Mouse (Mus musculus): ENCODE results near the gene Fmnl2.

DNA sequence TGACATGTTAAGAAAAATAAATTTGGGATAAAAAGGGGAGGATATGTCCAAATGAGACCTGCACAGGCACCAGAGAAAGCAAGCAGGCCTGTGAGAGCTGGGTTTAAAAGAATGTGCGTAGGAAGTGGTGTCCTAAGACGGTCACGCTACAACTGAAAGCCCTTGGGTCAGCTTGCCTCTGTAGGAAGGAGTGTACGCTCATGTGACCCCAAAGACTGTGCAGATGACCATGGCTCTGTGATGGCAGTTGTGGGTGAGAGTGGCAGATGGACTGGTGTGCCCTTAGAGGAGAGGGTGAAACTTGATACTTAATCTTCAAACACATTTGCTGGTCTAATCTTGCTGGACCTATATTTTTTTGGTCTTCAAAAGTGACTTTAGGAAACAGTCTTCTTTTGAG, 92.6 kb downstream of the Fmnl2 start:
- TF ChIP-seq POLR2A (IDR thresholded peaks at IDR 0.05; ENCODE audit: low read depth, low read length) (no peak), CTCF (conservative IDR thresholded peaks at IDR 0.05; ENCODE audit: insufficient read depth, insufficient read length, low read depth, low read length) (no peak)

All from kidney, adult 2 months (tissue).